Mouse (Mus musculus) cerebellum, postnatal 14 days (tissue): ENCODE measurements at regions not wholly inside any gene's neighbourhood (a gene's known extent, or its start where the extent isn't known, plus 50 kb on each side); places are given as distances from the start of the nearest gene placed in this dataset.
A peak's percentile ranks its signal among the peaks of the same experiment; 100 is the strongest.

ENCODE experiments used
- DNase-seq, 2 experiments: peaks; one replicate each; pipeline ENCODE4 v3.0.0; 2021; ENCODE audit warnings: mixed read lengths in 2 of 2

GRCm38 (mm10) chr2:54154501-54155183, 69.3 kb upstream of the Rprm start:
- no peak for DNase-seq

DNA sequence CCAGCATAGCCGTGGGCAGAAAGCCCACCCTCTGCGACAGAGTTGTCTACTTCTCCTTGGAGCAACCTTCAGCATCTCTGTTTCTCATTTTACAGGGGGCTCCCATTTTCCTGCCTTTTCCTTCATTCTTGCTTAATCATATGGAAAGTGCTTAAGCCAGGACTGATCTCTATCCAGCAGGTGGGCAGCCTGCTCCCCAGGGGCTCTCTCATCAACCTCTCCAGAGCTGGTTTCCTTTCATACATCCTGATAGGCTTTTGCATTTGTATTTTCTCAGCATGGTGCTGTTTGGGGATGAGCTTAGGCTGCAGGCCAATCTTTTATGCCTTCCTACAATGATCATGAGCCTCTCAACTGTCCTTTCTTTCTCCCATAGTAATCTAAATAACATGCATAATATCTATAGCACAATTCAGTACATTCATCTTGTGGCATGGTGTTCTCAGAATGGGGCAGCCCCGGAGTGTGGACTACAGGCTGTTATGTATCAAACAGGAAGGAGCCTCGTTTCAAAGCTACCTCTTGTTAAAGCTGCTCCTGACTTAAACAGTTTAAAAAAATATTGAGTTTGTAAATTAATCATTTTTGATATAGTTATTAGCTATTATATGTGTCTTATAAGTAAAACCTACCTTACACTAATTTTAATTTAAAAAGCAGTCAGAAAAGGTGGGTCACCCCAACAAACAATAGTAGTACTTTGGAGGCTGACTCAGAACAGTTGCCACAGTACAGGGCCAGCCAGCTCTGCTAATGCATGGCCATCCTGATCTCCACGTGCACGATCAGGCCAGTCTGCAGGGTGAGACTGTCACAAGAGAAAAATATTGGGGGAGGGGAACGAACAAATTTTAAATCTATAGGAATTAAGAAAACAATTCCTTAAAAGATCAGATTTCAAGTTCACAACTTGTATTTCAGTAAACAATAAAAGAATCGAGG, 73.6 kb upstream of the Rprm start:
- DNase-seq = no peak

GRCm38 (mm10) chr2:54177549-54177948, 92.2 kb upstream of the Rprm start:
- peak in 1 of 2 experiments; percentile 31 for DNase-seq

DNA sequence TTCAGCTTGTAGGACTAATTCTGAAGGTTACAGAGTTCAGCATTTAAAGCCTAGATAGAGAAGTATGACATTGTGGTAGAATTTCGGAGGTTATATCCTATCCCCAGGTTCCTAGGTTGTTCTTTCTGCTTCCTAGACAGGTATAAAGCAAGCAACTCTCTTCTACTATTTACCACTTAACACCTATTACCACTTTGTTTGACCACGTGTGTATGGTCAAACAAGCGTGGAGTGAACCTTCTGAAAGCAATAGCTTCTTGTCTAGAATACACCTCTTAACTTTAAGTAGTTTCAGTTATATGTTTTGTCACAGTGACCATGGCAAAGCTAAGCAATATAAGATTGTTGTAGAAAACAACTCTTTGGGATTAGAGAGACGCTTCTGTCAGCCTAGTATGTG, 105.5 kb upstream of the Rprm start:
- no peak for DNase-seq

- DNase-seq = no peak
Observed at GRCm38 (mm10) chr2:54198343-54198742, 113.0 kb upstream of the Rprm start.

GRCm38 (mm10) chr2:54215597-54215996, 130.2 kb upstream of the Rprm start:
- no peak for DNase-seq

- no peak for DNase-seq
Observed at GRCm38 (mm10) chr2:54228613-54229012, 143.3 kb upstream of the Rprm start.

- DNase-seq = no peak
Observed at GRCm38 (mm10) chr2:54229016-54229415, 143.7 kb upstream of the Rprm start.

DNA sequence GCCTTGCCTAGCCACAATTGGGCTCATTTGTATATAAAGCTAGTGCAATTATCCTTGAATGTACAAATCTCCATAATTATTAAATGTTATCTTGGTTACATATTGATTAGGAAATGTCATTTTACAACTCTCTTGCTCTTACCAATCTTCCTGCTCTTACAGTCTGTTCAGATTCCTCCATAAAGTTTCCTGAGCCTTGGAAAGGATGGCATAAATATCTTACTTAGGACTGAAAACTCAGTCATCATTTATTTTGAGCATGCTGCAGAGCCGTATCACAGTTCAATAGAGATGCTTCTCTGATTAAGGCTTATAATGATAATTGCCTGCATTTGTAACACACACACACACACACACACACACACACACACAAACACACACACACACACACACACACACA, 151.4 kb upstream of the Rprm start:
- DNase-seq = no peak

DNA sequence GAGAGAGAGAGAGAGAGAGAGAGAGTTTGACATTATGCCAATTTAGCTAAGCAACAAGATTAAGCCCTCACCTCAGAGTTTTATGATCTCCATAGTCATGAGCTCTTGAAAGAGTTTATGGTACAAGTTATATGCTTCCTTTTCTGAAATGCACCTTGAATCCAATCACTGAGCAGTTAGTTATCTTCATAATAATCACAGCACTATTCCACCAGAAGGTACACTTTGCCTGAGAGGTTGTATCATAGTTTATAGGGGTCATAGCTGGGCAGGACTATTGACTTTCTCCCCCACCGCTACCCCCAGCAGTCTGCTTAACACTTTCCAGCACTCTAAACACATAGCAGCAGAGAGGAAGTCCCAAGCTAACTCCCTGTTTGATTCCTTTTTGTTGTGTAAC, 151.8 kb upstream of the Rprm start:
- no peak for DNase-seq

DNA sequence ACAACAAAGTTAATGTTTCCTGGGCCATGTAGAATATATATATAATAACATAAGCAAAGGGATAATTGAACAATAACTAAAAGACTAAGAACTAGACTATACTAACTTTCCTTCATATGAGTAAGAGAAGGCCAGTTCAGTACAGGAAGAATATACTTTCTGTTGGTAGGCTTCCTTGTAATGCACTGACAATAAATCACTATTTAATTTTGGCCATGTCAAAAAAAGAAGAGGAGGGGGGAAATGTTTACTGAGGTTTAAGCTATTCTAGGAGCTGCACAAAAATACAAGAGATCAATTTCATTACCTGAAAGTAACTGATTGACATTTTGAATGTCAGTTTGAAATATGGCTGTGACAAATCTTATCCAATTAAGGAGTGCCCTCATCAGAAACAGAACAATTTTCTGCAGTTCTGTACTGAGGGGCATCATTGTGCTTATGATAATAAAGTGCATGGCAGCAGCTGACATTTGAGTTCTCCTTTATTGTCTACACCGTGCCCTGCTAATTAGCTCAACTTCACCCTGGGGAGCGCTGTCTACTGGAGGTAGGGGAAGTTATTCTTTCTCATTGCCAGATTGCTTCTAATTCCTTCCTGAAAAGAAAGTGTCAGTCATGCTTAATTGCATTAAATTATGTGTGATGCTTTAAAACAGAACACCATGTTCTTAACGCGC, 171.2 kb upstream of the Galnt13 start:
- DNase-seq = no peak

- no peak for DNase-seq
Observed at GRCm38 (mm10) chr2:54265453-54265823, 170.7 kb upstream of the Galnt13 start.

DNA sequence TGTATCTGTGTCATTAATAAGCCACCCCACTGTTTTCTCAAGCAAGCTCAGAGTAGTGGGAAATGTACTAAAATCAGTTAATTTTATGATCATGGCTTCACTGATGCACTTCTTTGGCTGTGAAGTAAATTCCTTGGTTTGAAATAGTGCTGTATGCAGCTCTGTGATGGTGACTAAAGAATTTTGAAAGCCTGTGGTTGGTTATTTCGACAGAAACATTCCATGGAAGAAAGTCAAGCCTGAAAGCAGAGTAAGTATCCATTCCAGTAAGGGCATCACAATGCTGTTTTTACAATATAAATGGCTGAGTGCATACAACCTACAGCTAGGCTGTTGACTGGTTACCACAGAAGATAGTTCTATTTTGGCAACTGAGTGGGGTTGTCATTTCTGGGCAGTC, 154.2 kb upstream of the Galnt13 start:
- DNase-seq = no peak

- DNase-seq = peak; percentile 3 to 10
Observed at GRCm38 (mm10) chr2:54283876-54284275, 152.2 kb upstream of the Galnt13 start.

DNA sequence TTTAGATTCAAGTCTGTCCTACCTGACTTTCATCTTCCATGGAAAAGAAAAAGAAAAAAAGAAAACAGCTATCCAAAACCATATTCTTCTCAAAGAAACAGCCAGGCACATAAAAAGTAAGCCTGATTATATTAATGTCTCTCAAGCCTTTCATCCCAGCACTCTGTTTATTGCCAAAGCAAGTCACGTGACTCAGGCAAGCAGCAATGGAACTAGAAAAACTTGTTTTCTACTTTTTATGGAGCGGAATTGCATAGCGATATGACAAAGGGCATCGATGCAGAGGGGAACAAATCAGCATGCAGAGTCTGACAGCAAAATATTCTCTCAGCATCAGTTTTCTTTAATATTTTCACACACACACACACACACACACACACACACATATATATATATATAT, 130.6 kb upstream of the Galnt13 start:
- DNase-seq = no peak

- DNase-seq = no peak
Observed at GRCm38 (mm10) chr2:54318559-54318958, 117.6 kb upstream of the Galnt13 start.

DNA sequence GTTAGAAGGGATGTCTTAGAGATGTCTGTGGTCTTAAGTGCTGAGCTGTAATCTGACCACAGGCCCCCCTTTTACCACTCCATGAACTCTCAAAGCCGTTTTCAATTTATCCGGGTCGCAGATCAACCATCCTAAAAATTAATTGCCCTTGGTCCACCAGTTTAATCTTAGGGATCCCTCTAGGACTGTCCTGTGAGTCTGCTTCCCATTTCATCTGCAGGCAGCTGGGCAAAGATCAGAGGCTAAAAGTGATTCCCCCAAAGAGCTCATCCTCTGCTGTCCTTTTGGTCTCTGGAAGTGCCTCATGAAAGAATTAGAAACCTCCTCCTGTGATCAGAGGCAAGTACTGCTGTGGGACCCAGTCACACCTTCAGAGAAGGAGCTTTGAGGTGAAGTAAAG, 69.2 kb upstream of the Galnt13 start:
- DNase-seq = no peak

DNA sequence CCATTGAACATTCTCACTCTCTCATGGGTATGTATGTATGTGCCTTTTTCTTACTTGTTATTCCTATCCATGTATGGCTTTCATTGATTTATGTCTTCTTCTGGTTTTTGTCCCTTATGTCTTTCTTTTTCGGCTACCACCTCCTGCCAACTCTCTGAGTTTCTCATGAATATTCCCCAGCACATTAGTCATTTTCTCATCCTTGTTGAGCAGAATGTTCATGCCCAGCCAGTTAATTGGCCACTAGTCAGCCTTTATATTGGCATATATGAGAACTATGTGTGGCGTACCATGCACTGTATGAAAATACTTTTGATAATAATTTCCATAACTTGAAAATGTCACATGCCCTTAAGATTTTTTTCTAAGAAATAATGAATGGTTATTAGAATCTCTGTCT, 56.8 kb upstream of the Galnt13 start:
- no peak for DNase-seq
